Mouse (Mus musculus): Measurements from ENCODE around the gene Fubp1. TPM values are rescaled to one million over a fixed set of nuclear protein-coding genes. Genes with fewer than 3 reads are reported as not detected.
A peak's percentile ranks its signal among the peaks of the same experiment; 100 is the strongest.

Fubp1 gene
- 100 to 1,000 TPM in 3 of 4 experiments, 10 to 100 TPM in 1; 98.9 to 115 (median 104) TPM for total RNA-seq (2022)

- DNase-seq (ENCODE audit: low spot score in 2 of 2) = peak; percentile 98 to 99
Observed at GRCm38 (mm10) chr3:152209967-152210634, at the start of gene Fubp1, which contains the start of gene Dnajb4. TSS of gene Fubp1 (plus strand) at chr3:152210422. TSS of gene Dnajb4 (minus strand) at chr3:152210302.

GRCm38 (mm10) chr3:152160607-152161006 is 49.6 kb upstream of the Fubp1 start:
- DNase-seq (ENCODE audit: low spot score in 2 of 2) = no peak

GRCm38 (mm10) chr3:152163320-152163719 is 46.9 kb upstream of the Fubp1 start:
- no peak for DNase-seq (ENCODE audit: low spot score in 2 of 2)

GRCm38 (mm10) chr3:152165014-152165350 is 45.2 kb upstream of the Fubp1 start:
- DNase-seq (ENCODE audit: low spot score in 2 of 2) = no peak

GRCm38 (mm10) chr3:152165351-152166098 is 44.7 kb upstream of the Fubp1 start:
- DNase-seq (ENCODE audit: low spot score in 2 of 2) = peak in 1 of 2 experiments; percentile 44

- DNase-seq (ENCODE audit: low spot score in 2 of 2) = no peak
Observed at GRCm38 (mm10) chr3:152166099-152166423, 44.2 kb upstream of the Fubp1 start, which contains the start of gene Gipc2. TSS of gene Gipc2 (minus strand) at chr3:152166230.

- DNase-seq (ENCODE audit: low spot score in 2 of 2) = no peak
Observed at GRCm38 (mm10) chr3:152166699-152167451, 43.3 kb upstream of the Fubp1 start.

GRCm38 (mm10) chr3:152168007-152168406 is 42.2 kb upstream of the Fubp1 start:
- no peak for DNase-seq (ENCODE audit: low spot score in 2 of 2)

- no peak for DNase-seq (ENCODE audit: low spot score in 2 of 2)
Observed at GRCm38 (mm10) chr3:152170407-152170806, 39.8 kb upstream of the Fubp1 start.

- no peak for DNase-seq (ENCODE audit: low spot score in 2 of 2)
Observed at GRCm38 (mm10) chr3:152171236-152171635, 39.0 kb upstream of the Fubp1 start.

- DNase-seq (ENCODE audit: low spot score in 2 of 2) = no peak
Observed at GRCm38 (mm10) chr3:152171862-152172261, 38.4 kb upstream of the Fubp1 start.

- DNase-seq (ENCODE audit: low spot score in 2 of 2) = no peak
Observed at GRCm38 (mm10) chr3:152172322-152172935, 37.8 kb upstream of the Fubp1 start.

- no peak for DNase-seq (ENCODE audit: low spot score in 2 of 2)
Observed at GRCm38 (mm10) chr3:152178816-152179215, 31.4 kb upstream of the Fubp1 start.

GRCm38 (mm10) chr3:152179285-152179684 is 30.9 kb upstream of the Fubp1 start:
- DNase-seq (ENCODE audit: low spot score in 2 of 2) = no peak

GRCm38 (mm10) chr3:152180624-152181023 is 29.6 kb upstream of the Fubp1 start:
- DNase-seq (ENCODE audit: low spot score in 2 of 2) = no peak

GRCm38 (mm10) chr3:152183522-152183921 is 26.7 kb upstream of the Fubp1 start:
- no peak for DNase-seq (ENCODE audit: low spot score in 2 of 2)

- no peak for DNase-seq (ENCODE audit: low spot score in 2 of 2)
Observed at GRCm38 (mm10) chr3:152186106-152186505, 24.1 kb upstream of the Fubp1 start.

GRCm38 (mm10) chr3:152189306-152189705 is 20.9 kb upstream of the Fubp1 start:
- DNase-seq (ENCODE audit: low spot score in 2 of 2) = no peak

GRCm38 (mm10) chr3:152190679-152191477 is 19.3 kb upstream of the Fubp1 start:
- no peak for DNase-seq (ENCODE audit: low spot score in 2 of 2)

- no peak for DNase-seq (ENCODE audit: low spot score in 2 of 2)
Observed at GRCm38 (mm10) chr3:152191791-152192237, 18.4 kb upstream of the Fubp1 start.

Measured in left cerebral cortex, adult 8-10 months (tissue).